Mouse (Mus musculus) right cerebral cortex, postnatal 36 days (tissue): ENCODE data around the gene Ccdc51.

ENCODE experiments used
- DNase-seq, 2 experiments: peaks; one replicate each; pipeline ENCODE4 v3.0.0; 2022; ENCODE audit warnings: low spot score in 2 of 2, mixed read lengths in 1 of 2

Ccdc51 gene

GRCm38 (mm10) chr9:109096251-109096661, 14.0 kb downstream of the Ccdc51 start:
- DNase-seq: no peak

DNA sequence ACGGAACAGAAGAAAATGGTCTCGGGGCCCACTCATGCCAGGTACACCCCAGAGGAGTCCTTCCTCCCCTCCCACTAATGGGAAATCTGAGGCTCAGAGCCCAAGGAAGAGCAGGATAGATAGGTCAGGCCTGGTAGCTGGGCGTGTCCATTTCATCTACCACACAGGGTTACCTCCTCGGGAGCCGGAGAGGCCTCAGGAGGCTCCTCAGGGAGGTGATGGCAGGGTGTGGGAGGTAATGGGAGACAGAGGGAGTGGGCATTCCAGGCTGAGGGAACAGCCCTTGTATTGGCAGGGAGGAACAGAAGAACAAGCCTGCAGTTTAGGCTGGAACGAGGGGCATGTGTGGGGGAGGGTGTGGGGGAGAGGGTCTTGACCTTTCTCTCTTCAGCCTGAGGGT, 14.6 kb downstream of the Ccdc51 start:
- DNase-seq: no peak

DNA sequence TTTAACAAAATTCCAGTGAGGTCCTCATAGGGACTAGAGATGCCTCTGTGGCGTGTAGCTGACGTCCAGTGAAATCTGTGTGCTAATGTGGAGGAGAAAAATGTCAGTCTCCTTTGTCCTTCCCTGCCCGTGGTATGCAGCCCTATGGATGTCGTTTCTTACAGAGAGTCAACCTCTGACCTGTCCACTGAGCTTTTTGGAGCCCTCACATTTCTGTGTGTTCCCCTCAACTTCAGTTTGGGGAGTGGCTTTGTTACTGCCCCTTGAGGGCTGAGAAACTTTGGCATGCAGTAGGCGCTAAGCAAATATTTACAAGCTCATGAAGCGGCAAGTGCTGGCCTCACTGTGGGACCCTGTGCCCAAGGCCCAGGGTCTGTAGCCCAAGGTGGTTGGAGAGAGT, 15.0 kb downstream of the Ccdc51 start:
- no peak for DNase-seq

- DNase-seq: peak; percentile 54 to 63
Measured at GRCm38 (mm10) chr9:109097831-109098230, 15.5 kb downstream of the Ccdc51 start.

- no peak for DNase-seq
Measured at GRCm38 (mm10) chr9:109098366-109098765, 16.1 kb downstream of the Ccdc51 start.

GRCm38 (mm10) chr9:109098969-109099368, 16.7 kb downstream of the Ccdc51 start:
- peak in 1 of 2 experiments; percentile 34 for DNase-seq

GRCm38 (mm10) chr9:109100307-109100928, 18.1 kb downstream of the Ccdc51 start:
- no peak for DNase-seq

GRCm38 (mm10) chr9:109101933-109102445, 19.7 kb downstream of the Ccdc51 start:
- no peak for DNase-seq

DNA sequence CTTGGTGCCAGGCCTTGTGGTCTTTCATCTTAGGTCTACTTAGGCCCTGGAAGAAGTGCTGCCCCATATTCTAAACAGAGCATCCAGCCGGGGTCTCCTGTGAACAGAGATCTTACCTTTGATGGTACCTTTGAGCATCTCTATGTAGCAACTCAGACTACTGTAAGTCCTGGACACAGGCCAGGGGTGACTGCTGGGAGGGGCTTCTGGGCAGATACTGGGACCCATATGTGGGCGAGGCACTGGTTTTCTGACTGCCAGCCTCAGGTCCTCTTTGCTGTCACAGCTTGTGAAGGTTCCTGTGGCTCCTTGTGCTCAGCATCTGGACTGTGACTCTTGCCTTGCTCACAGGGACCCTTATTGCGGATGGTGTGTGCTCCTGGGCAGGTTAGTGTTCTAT, 20.2 kb downstream of the Ccdc51 start:
- no peak for DNase-seq

GRCm38 (mm10) chr9:109103250-109103649, 21.0 kb downstream of the Ccdc51 start:
- no peak for DNase-seq

DNA sequence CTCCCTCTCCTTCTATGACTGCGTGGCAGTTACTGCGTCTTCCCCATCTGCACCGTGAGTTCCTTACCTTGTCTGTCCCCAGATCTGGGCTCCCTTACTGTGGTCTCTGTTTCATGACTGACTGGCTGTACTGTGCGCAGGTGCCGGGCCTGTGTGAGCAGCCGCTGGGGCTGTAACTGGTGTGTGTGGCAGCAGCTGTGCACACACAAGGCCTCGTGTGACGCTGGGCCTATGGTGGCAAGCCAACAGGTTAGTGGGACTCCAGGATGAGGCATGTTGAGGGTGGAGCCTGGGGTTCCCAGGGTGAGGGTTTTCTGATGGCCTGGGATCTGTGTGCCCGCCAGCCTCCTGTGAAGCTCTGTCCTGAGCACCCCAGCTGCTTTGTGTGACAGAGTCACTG, 21.8 kb downstream of the Ccdc51 start:
- no peak for DNase-seq

DNA sequence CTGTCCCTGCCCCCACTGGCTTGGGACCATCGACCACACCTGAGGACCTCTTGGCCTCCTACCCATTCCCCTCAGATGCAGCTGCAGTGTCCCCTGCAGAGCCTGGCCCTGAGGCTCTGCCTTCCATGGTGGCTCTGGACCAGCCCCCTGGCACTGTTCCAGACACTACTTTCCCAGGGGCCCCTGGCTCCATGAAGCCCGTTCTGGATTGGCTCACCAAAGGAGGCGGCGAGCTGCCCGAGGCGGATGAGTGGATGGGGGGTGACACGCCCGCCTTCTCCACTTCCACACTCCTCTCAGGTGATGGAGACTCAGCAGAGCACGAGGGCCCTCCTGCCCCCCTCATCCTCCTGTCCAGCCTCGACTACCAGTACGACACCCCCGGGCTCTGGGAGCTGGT, 22.7 kb downstream of the Ccdc51 start:
- DNase-seq: no peak

GRCm38 (mm10) chr9:109105648-109106047, 23.4 kb downstream of the Ccdc51 start:
- DNase-seq: no peak

DNA sequence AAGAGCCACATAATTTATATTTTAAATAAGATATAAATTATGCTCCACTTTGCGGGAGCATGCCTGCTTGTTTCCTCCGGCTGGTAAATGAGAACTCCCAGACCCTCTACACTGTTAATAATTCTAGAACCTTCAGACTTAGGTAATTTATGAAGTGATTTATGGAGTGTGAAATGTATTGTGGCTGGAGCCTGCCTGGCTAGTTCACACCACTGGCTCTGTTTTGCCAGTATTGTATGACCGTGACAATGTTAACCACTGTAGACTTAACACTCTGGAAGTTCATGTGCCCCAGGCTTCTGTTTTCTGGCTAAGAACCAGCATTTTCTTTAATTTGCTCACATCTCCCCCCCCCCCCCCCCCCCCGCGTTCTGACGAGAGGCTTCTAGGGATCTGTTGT, 25.0 kb downstream of the Ccdc51 start:
- no peak for DNase-seq

GRCm38 (mm10) chr9:109110240-109110639, 27.9 kb downstream of the Ccdc51 start:
- DNase-seq: no peak

DNA sequence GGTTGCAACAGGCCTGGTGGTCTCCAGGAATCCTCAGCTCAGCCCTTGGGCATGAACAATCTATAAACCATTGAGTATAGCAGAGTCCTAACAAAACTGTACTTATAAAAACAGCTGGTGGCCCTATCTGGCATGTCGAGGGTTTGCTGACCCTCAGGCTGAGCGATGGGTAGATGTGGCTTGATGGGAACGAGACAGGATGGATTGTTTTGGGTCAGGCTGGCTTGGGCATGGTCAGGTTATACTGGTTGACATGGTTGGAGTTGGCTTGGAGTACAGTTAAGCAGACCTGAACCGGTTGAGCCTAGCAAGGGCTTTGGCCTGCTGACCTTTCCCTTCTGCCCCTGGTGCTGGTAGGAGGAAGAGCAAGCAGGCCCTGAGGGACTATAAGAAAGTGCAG, 28.8 kb downstream of the Ccdc51 start:
- no peak for DNase-seq

DNA sequence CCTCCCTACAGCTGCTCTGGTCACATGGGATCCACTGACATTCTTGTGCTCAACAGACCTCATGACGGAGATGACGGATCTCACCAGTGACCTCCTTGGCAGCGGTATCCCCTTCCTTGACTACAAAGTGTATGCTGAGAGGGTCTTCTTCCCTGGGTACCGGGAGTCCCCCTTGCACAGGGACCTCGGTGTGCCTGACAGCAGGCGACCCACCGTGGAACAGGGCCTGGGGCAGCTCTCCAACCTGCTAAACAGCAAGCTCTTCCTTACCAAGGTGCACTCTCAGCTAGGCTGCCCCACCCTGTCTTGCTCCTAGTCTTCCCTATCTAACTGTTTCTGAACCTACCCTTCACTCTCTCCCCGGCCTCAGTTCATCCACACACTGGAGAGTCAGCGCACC, 29.3 kb downstream of the Ccdc51 start:
- no peak for DNase-seq

DNA sequence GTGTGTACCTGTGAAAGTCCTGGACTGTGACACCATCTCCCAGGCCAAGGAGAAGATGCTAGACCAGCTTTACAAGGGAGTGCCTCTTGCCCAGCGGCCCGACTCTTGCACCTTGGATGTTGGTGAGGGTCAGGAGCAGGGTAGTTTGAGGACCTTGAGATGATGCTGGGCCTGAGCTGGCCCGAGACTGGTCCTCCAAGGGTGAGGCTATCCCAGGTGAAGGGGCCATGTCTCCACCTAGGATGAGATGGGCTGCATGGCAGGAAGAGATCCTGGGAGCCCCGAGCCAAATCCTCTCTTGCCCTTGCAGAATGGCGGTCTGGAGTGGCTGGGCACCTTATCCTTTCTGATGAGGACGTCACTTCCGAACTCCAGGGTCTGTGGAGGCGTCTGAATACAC, 31.0 kb downstream of the Ccdc51 start:
- no peak for DNase-seq

GRCm38 (mm10) chr9:109114276-109114675, 32.0 kb downstream of the Ccdc51 start:
- no peak for DNase-seq

DNA sequence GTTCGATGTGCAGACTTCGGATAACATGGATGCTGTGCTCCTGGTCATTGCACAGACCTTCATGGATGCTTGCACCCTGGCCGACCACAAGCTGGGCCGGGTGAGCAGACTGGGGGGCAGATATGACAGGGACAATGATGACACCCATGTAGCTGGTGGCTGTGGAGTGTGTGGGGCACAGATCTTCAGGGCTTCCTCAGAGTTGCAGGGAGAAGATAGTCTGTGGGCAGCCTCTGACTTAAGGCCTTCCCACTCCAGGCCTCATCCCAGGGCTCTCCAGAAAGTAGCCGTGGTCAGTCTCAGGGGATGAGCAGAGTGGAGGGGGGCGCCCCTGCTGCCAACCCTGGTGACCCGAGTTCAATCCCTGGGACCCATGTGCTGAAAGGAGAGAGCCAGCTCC, 32.6 kb downstream of the Ccdc51 start:
- DNase-seq: no peak

DNA sequence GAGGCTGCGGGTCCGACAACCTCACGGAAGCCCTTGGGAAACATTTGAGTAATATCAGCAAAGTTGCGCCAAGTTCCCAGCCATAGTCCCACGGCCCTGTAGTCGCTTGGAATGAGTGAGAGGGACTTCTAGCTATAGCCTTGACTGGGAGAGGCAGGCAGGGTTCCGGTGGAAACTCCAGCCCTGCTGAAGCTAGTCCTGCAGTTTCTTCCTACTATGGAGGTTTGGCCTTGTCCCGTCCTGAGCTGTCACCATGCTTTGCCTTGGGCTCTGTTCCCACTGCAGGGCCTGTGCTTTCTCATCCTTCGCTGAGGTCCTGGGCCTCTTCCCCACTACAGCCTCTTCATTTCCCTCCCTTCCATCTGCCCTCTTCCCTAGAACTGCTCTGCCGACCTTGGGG, 33.9 kb downstream of the Ccdc51 start:
- no peak for DNase-seq

DNA sequence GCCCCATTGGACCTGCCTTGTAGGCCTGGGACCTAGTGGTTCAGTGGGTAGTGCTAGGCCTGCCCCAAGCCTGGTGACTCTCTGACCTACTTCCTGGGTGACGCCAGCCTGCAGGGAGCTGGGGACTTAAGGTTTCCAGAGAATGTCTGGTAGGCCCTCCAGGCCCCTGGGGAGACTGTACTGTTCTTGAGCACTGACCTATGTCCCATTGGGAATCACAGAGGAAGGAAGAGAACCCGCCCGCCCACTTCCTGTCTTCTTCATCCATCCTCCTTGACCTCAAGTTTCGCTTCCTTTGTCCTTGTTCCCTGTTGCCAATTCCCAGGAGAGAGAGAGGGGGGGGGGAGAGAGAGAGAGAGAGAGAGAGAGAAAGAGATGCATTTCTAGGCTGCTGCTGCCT, 35.8 kb downstream of the Ccdc51 start:
- DNase-seq: no peak

DNA sequence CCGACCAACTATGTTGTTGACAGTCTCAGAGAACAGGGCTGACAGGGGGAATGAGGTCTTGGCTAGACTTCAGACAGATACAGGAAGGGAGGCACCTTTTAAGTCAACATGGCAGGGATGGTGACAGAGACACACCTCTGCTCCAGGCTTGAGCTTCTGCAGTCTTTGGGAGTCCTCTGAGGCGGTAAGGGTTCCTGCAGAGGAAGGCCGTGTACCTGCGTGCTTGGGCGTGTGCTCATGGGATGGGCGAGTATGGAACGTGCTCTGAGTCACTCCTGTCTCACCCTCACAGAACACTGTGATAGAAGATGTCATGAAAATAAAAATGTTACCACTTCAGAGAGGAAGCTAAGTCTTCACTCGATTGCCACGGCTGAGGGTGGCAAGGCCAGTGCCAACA, 37.3 kb downstream of the Ccdc51 start:
- no peak for DNase-seq

GRCm38 (mm10) chr9:109120956-109121355, 38.7 kb downstream of the Ccdc51 start:
- DNase-seq: no peak
